Mouse (Mus musculus): ENCODE results near the gene Jun.

DNA sequence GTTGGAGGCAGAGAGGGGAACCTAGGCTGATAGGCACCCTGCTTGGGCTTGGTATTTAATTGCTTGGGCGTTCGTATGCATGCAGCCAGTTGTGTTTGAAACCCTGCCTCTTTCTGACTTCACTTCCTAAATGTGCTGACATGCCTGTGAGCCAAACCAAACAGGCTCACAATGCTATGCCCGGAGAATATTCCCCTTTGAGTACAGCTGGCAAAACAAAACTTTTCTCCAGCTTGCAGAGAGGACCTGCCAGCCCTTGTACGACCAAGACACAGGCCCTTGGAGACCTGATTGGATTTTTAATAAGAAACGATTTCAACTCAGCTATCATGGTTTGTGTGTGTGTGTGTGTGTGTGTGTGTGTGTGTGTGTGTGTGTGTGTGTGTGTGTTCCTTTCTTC is 14.0 kb downstream of the Jun start:
- TF ChIP-seq POLR2A (IDR thresholded peaks at IDR 0.05; ENCODE audit: borderline replicate concordance, low read depth, low read length) (no peak), CTCF (IDR thresholded peaks at IDR 0.05; ENCODE audit: low read depth, low read length) (no peak)

Data from bone marrow macrophage, adult 2 months (primary cell).